Mouse (Mus musculus) splenic B cell, adult 2 months (primary cell): ENCODE results near the gene Igtp.
"Not testable (repeated sequence)": the region's sequence is repeated elsewhere in the genome, so short reads cannot be mapped to it uniquely, and the experiment has no call there.

Experiments used
- DNase-seq: peaks from one replicate; pipeline ENCODE4 v3.0.0-alpha.2; 2011; ENCODE audit warnings: low read depth, low spot score
- H3K27me3 ChIP-seq: 2 replicates; pipeline ENCODE4 v1.6.1; 2012; ENCODE audit warnings: mild to moderate bottlenecking, low read length, moderate library complexity, mixed read lengths; ENCODE audit not compliant: control insufficient read depth, poor library complexity, insufficient read depth, severe bottlenecking
- H3K36me3 ChIP-seq: 2 replicates; pipeline ENCODE4 v1.6.1; 2012; ENCODE audit warnings: mild to moderate bottlenecking, low read length, moderate library complexity, mixed read lengths; ENCODE audit not compliant: control insufficient read depth, poor library complexity, insufficient read depth, severe bottlenecking

Gene Igtp

GRCm38 (mm10) chr11:58199229-58200037 lies at the start of gene Igtp, which contains the start of gene Irgm2:
Gene Igtp, plus strand, starts transcription at chr11:58199556.
Gene Irgm2, plus strand, starts transcription at chr11:58199618.
- not testable (repeated sequence) for H3K36me3 ChIP-seq, H3K27me3 ChIP-seq
- DNase-seq = peak; percentile 88

- no peak for DNase-seq
- H3K36me3 ChIP-seq = peaks cover 7% of the 10 kb centered on the region
- no peaks in the 10 kb centered on the region; the same call in 1 of the 2 replicates for H3K27me3 ChIP-seq
Observed at GRCm38 (mm10) chr11:58155458-58155857, 43.9 kb upstream of the Igtp start.

- Histone ChIP-seq H3K27me3 (no peaks in the 10 kb centered on the region), H3K36me3 (peaks cover 7% of the 10 kb centered on the region)
- DNase-seq = no peak
Observed at GRCm38 (mm10) chr11:58156871-58157270, 42.5 kb upstream of the Igtp start.

- H3K36me3 ChIP-seq = peaks cover 9% of the 10 kb centered on the region; the same call in 1 of the 2 replicates
- DNase-seq = peak; percentile 24
- H3K27me3 ChIP-seq = no peaks in the 10 kb centered on the region
Observed at GRCm38 (mm10) chr11:58165072-58165471, 34.3 kb upstream of the Igtp start.

- Histone ChIP-seq H3K27me3 (no peaks in the 10 kb centered on the region), H3K36me3 (0 out of 2 replicates have a peak, but pooled peaks cover 2% of the 10 kb centered on the region)
- no peak for DNase-seq
Observed at GRCm38 (mm10) chr11:58167822-58168166, 31.6 kb upstream of the Igtp start.

- H3K36me3 ChIP-seq = 0 out of 2 replicates have a peak, but pooled peaks cover 2% of the 10 kb centered on the region
- no peaks in the 10 kb centered on the region for H3K27me3 ChIP-seq
- DNase-seq = peak; percentile 86
Observed at GRCm38 (mm10) chr11:58168167-58168915, 31.0 kb upstream of the Igtp start, which contains the start of gene Gemin5. Gene Gemin5, minus strand, starts transcription at chr11:58168539.

GRCm38 (mm10) chr11:58169666-58170065 lies 29.7 kb upstream of the Igtp start:
- no peaks in the 10 kb centered on the region for H3K27me3 ChIP-seq
- DNase-seq = no peak
- peaks cover 3% of the 10 kb centered on the region; the same call in 1 of the 2 replicates for H3K36me3 ChIP-seq

- Histone ChIP-seq H3K36me3 (peaks cover 4% of the 10 kb centered on the region; the same call in 1 of the 2 replicates), H3K27me3 (no peaks in the 10 kb centered on the region)
- DNase-seq = peak; percentile 95
Observed at GRCm38 (mm10) chr11:58171459-58172091, 27.8 kb upstream of the Igtp start, which contains the start of gene Mrpl22. Gene Mrpl22, plus strand, starts transcription at chr11:58171661.

- H3K27me3 ChIP-seq = no peaks in the 10 kb centered on the region
- DNase-seq = peak; percentile 95
- peaks cover 4% of the 10 kb centered on the region; the same call in 1 of the 2 replicates for H3K36me3 ChIP-seq
Observed at GRCm38 (mm10) chr11:58179563-58179962, 19.8 kb upstream of the Igtp start.

GRCm38 (mm10) chr11:58179986-58180385 lies 19.4 kb upstream of the Igtp start:
- peak; percentile 26 for DNase-seq
- H3K36me3 ChIP-seq, H3K27me3 ChIP-seq: not testable (repeated sequence)

- no peak for DNase-seq
- Histone ChIP-seq H3K36me3 (peaks cover 4% of the 10 kb centered on the region; the same call in 1 of the 2 replicates), H3K27me3 (no peaks in the 10 kb centered on the region)
Observed at GRCm38 (mm10) chr11:58180756-58181155, 18.6 kb upstream of the Igtp start.

- peaks cover 8% of the 10 kb centered on the region; the same call in 1 of the 2 replicates for H3K36me3 ChIP-seq
Observed at GRCm38 (mm10) chr11:58183579-58183978, 15.8 kb upstream of the Igtp start.

GRCm38 (mm10) chr11:58189675-58190074 lies 9.7 kb upstream of the Igtp start:
- no peaks in the 10 kb centered on the region for H3K27me3 ChIP-seq
- DNase-seq = no peak
- peaks cover 11% of the 10 kb centered on the region; the same call in 1 of the 2 replicates for H3K36me3 ChIP-seq

More at GRCm38 (mm10) chr11:58183579-58183978, 15.8 kb upstream of the Igtp start:
- no peaks in the 10 kb centered on the region for H3K27me3 ChIP-seq
- peak; percentile 61 for DNase-seq

GRCm38 (mm10) chr11:58193326-58193725 lies 6.0 kb upstream of the Igtp start:
- peaks cover 7% of the 10 kb centered on the region; the same call in 1 of the 2 replicates for H3K36me3 ChIP-seq
- DNase-seq = no peak
- no peaks in the 10 kb centered on the region for H3K27me3 ChIP-seq
